Mouse (Mus musculus) CH12F3 (cell line): ENCODE results near the gene Gm20388.
"Not testable (repeated sequence)": the region's sequence is repeated elsewhere in the genome, so short reads cannot be mapped to it uniquely, and the experiment has no call there.

Experiments
- in situ Hi-C: fragments of 300-500 bp; cut with MboI; formaldehyde crosslinking; loops from 2 replicates; pipeline ENCODE4 v1.14.3; 2020; ENCODE audit warnings: low sequenced_read_pairs

Gene Gm20388

GRCm38 (mm10) chr8:121431499-121431898 lies 1520.9 kb downstream of the Gm20388 start:
- in situ Hi-C loops: no loop called here

- in situ Hi-C loops: no loop called here
These were observed 1522.8 kb downstream of the Gm20388 start for GRCm38 (mm10) chr8:121433466-121433865.

- in situ Hi-C loops: no loop called here
These were observed 1526.0 kb downstream of the Gm20388 start for GRCm38 (mm10) chr8:121436656-121437055.

- in situ Hi-C loops: no loop called here
These were observed 1526.9 kb downstream of the Gm20388 start for GRCm38 (mm10) chr8:121437506-121437905.

- in situ Hi-C loops: no loop called here
These were observed 1527.5 kb downstream of the Gm20388 start for GRCm38 (mm10) chr8:121438111-121438510.

GRCm38 (mm10) chr8:121439351-121439750 lies 1528.7 kb downstream of the Gm20388 start:
- in situ Hi-C loops: no loop called here

GRCm38 (mm10) chr8:121443361-121443760 lies 1532.7 kb downstream of the Gm20388 start:
- in situ Hi-C loops: no loop called here

GRCm38 (mm10) chr8:121444521-121444920 lies 1533.9 kb downstream of the Gm20388 start:
- in situ Hi-C loops: not testable (repeated sequence)

GRCm38 (mm10) chr8:121445027-121445471 lies 1534.4 kb downstream of the Gm20388 start:
- in situ Hi-C loops: no loop called here

GRCm38 (mm10) chr8:121446133-121446532 lies 1535.5 kb downstream of the Gm20388 start:
- in situ Hi-C loops: no loop called here

- in situ Hi-C loops: no loop called here
These were observed 1536.2 kb downstream of the Gm20388 start for GRCm38 (mm10) chr8:121446862-121447261.

GRCm38 (mm10) chr8:121450211-121450610 lies 1539.6 kb downstream of the Gm20388 start:
- in situ Hi-C loops: no loop called here

- in situ Hi-C loops: no loop called here
These were observed 1540.9 kb downstream of the Gm20388 start for GRCm38 (mm10) chr8:121451404-121452076.

- in situ Hi-C loops: no loop called here
These were observed 1544.1 kb downstream of the Gm20388 start for GRCm38 (mm10) chr8:121454737-121455136.

- in situ Hi-C loops: no loop called here
These were observed 1550.6 kb downstream of the Gm20388 start for GRCm38 (mm10) chr8:121461192-121461591.

GRCm38 (mm10) chr8:121462092-121462491 lies 1551.5 kb downstream of the Gm20388 start:
- in situ Hi-C loops: no loop called here

GRCm38 (mm10) chr8:121468083-121469071 lies 1557.7 kb downstream of the Gm20388 start:
- in situ Hi-C loops: no loop called here

- in situ Hi-C loops: no loop called here
These were observed 1563.7 kb downstream of the Gm20388 start for GRCm38 (mm10) chr8:121474161-121474897.

GRCm38 (mm10) chr8:121474898-121475284 lies 1564.2 kb downstream of the Gm20388 start:
- in situ Hi-C loops: no loop called here

- in situ Hi-C loops: no loop called here
These were observed 1567.4 kb downstream of the Gm20388 start for GRCm38 (mm10) chr8:121477851-121478547.
